Mouse (Mus musculus): ENCODE measurements at regions not wholly inside any gene's neighbourhood (a gene's known extent, or its start where the extent isn't known, plus 50 kb on each side); places are given as distances from the start of the nearest gene placed in this dataset.
A peak's percentile ranks its signal among the peaks of the same experiment; 100 is the strongest.

- no peaks in the 10 kb centered on the region for H3K9me3 ChIP-seq (ENCODE audit: control insufficient read depth, low read length)
- no peaks in the 10 kb centered on the region for H3K4me1 ChIP-seq (ENCODE audit: control insufficient read depth, insufficient read depth, low read length)
- WGBS: 15% methylated on average over 6 of the region's 6 CpGs
- H3K27ac ChIP-seq (ENCODE audit: low read depth, low read length): no peak overlapping the region
- H3K36me3 ChIP-seq (ENCODE audit: control insufficient read depth, insufficient read depth, low read length): no peaks in the 10 kb centered on the region
- no peak overlapping the region for H3K9ac ChIP-seq (ENCODE audit: low read depth, low read length)
- ATAC-seq (ENCODE audit: low FRiP score, low TSS enrichment): no peak; the same call in 1 of the 2 replicates
- H3K4me2 ChIP-seq (replicated peaks; ENCODE audit: low read depth, low read length): no peak overlapping the region
- H3K4me3 ChIP-seq (ENCODE audit: low read length): no peak overlapping the region
- no peaks in the 10 kb centered on the region for H3K27me3 ChIP-seq (ENCODE audit: control insufficient read depth, insufficient read depth, low read length)
These were observed 53.5 kb upstream of the Ralgapa2 start for GRCm38 (mm10) chr2:146565693-146566092.

GRCm38 (mm10) chr2:146568171-146568842 is 56.2 kb upstream of the Ralgapa2 start:
- H3K4me1 ChIP-seq (ENCODE audit: control insufficient read depth, insufficient read depth, low read length): no peaks in the 10 kb centered on the region
- H3K27me3 ChIP-seq (ENCODE audit: control insufficient read depth, insufficient read depth, low read length): no peaks in the 10 kb centered on the region
- H3K9me3 ChIP-seq (ENCODE audit: control insufficient read depth, low read length): no peaks in the 10 kb centered on the region
- ATAC-seq (ENCODE audit: low FRiP score, low TSS enrichment): peak; percentile 73
- 43% methylated on average over 11 of the region's 11 CpGs for WGBS
- H3K4me2 ChIP-seq (replicated peaks; ENCODE audit: low read depth, low read length): no peak overlapping the region
- no peak overlapping the region for H3K27ac ChIP-seq (ENCODE audit: low read depth, low read length)
- no peaks in the 10 kb centered on the region for H3K36me3 ChIP-seq (ENCODE audit: control insufficient read depth, insufficient read depth, low read length)
- no peak overlapping the region for H3K9ac ChIP-seq (ENCODE audit: low read depth, low read length)
- no peak overlapping the region for H3K4me3 ChIP-seq (ENCODE audit: low read length)

GRCm38 (mm10) chr2:146571036-146571435 is 58.9 kb upstream of the Ralgapa2 start:
- ATAC-seq (ENCODE audit: low FRiP score, low TSS enrichment): no peak
- peaks cover 7% of the 10 kb centered on the region; the same call in 1 of the 2 replicates for H3K4me1 ChIP-seq (ENCODE audit: control insufficient read depth, insufficient read depth, low read length)
- no peak overlapping the region for H3K4me3 ChIP-seq (ENCODE audit: low read length)
- H3K27me3 ChIP-seq (ENCODE audit: control insufficient read depth, insufficient read depth, low read length): no peaks in the 10 kb centered on the region
- no peak overlapping the region for H3K27ac ChIP-seq (ENCODE audit: low read depth, low read length)
- no peak overlapping the region for H3K9ac ChIP-seq (ENCODE audit: low read depth, low read length)
- H3K4me2 ChIP-seq (replicated peaks; ENCODE audit: low read depth, low read length): no peak overlapping the region
- 89% methylated on average over 11 of the region's 11 CpGs for WGBS
- H3K9me3 ChIP-seq (ENCODE audit: control insufficient read depth, low read length): no peaks in the 10 kb centered on the region
- no peaks in the 10 kb centered on the region for H3K36me3 ChIP-seq (ENCODE audit: control insufficient read depth, insufficient read depth, low read length)

DNA sequence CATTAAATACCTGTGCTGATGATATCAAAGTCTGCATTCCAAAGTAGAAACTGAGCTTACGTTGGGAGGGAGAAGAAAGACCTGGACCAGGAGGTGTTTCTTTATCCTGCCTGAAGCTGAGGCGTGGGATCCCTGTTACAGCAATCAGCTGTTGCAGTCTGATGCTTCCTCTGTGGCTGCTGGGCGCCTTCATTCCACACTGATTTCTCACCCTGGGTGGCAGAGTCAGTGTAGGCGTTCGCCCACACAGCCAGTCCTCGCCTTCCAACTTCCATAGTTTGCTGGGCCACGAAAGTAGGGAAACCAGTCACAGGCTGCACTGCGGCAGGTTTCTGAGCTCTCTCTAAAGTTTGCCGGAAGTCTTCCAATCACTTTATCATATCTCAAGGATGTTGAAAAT is 59.7 kb upstream of the Ralgapa2 start:
- Histone ChIP-seq H3K4me3 (ENCODE audit: low read length) (no peak overlapping the region), H3K9ac (ENCODE audit: low read depth, low read length) (no peak overlapping the region), H3K27me3 (ENCODE audit: control insufficient read depth, insufficient read depth, low read length) (no peaks in the 10 kb centered on the region), H3K4me1 (ENCODE audit: control insufficient read depth, insufficient read depth, low read length) (peaks cover 11% of the 10 kb centered on the region; the same call in 1 of the 2 replicates), H3K4me2 (replicated peaks; ENCODE audit: low read depth, low read length) (no peak overlapping the region), H3K27ac (ENCODE audit: low read depth, low read length) (no peak overlapping the region), H3K9me3 (ENCODE audit: control insufficient read depth, low read length) (no peaks in the 10 kb centered on the region), H3K36me3 (ENCODE audit: control insufficient read depth, insufficient read depth, low read length) (no peaks in the 10 kb centered on the region)
- no peak for ATAC-seq (ENCODE audit: low FRiP score, low TSS enrichment)
- WGBS: 87% methylated on average over 9 of the region's 9 CpGs

GRCm38 (mm10) chr2:146575610-146576297 is 63.6 kb upstream of the Ralgapa2 start:
- Histone ChIP-seq H3K9ac (ENCODE audit: low read depth, low read length) (no peak overlapping the region), H3K36me3 (ENCODE audit: control insufficient read depth, insufficient read depth, low read length) (no peaks in the 10 kb centered on the region), H3K27me3 (ENCODE audit: control insufficient read depth, insufficient read depth, low read length) (no peaks in the 10 kb centered on the region), H3K4me2 (replicated peaks; ENCODE audit: low read depth, low read length) (no peak overlapping the region), H3K4me1 (ENCODE audit: control insufficient read depth, insufficient read depth, low read length) (peaks cover 15% of the 10 kb centered on the region; the same call in 1 of the 2 replicates), H3K27ac (ENCODE audit: low read depth, low read length) (no peak overlapping the region), H3K4me3 (ENCODE audit: low read length) (no peak overlapping the region), H3K9me3 (ENCODE audit: control insufficient read depth, low read length) (no peaks in the 10 kb centered on the region)
- 53% methylated on average over 3 of the region's 3 CpGs for WGBS
- ATAC-seq (ENCODE audit: low FRiP score, low TSS enrichment): no peak

- Histone ChIP-seq H3K4me2 (replicated peaks; ENCODE audit: low read depth, low read length) (no peak overlapping the region), H3K27ac (ENCODE audit: low read depth, low read length) (no peak overlapping the region), H3K4me1 (ENCODE audit: control insufficient read depth, insufficient read depth, low read length) (peaks cover 15% of the 10 kb centered on the region; the same call in 1 of the 2 replicates), H3K9ac (ENCODE audit: low read depth, low read length) (no peak overlapping the region), H3K27me3 (ENCODE audit: control insufficient read depth, insufficient read depth, low read length) (no peaks in the 10 kb centered on the region), H3K4me3 (ENCODE audit: low read length) (no peak overlapping the region), H3K9me3 (ENCODE audit: control insufficient read depth, low read length) (no peaks in the 10 kb centered on the region), H3K36me3 (ENCODE audit: control insufficient read depth, insufficient read depth, low read length) (no peaks in the 10 kb centered on the region)
- ATAC-seq (ENCODE audit: low FRiP score, low TSS enrichment): no peak
- WGBS: 47% methylated on average over 4 of the region's 4 CpGs
These were observed 64.3 kb upstream of the Ralgapa2 start for GRCm38 (mm10) chr2:146576298-146576905.

- Histone ChIP-seq H3K27ac (ENCODE audit: low read depth, low read length) (no peak overlapping the region), H3K36me3 (ENCODE audit: control insufficient read depth, insufficient read depth, low read length) (no peaks in the 10 kb centered on the region), H3K4me2 (replicated peaks; ENCODE audit: low read depth, low read length) (no peak overlapping the region), H3K9ac (ENCODE audit: low read depth, low read length) (no peak overlapping the region), H3K4me3 (ENCODE audit: low read length) (no peak overlapping the region), H3K27me3 (ENCODE audit: control insufficient read depth, insufficient read depth, low read length) (no peaks in the 10 kb centered on the region), H3K9me3 (ENCODE audit: control insufficient read depth, low read length) (no peaks in the 10 kb centered on the region), H3K4me1 (ENCODE audit: control insufficient read depth, insufficient read depth, low read length) (peaks cover 15% of the 10 kb centered on the region; the same call in 1 of the 2 replicates)
- WGBS: 23% methylated on average over 3 of the region's 3 CpGs
- no peak for ATAC-seq (ENCODE audit: low FRiP score, low TSS enrichment)
These were observed 65.0 kb upstream of the Ralgapa2 start for GRCm38 (mm10) chr2:146577096-146577495.

DNA sequence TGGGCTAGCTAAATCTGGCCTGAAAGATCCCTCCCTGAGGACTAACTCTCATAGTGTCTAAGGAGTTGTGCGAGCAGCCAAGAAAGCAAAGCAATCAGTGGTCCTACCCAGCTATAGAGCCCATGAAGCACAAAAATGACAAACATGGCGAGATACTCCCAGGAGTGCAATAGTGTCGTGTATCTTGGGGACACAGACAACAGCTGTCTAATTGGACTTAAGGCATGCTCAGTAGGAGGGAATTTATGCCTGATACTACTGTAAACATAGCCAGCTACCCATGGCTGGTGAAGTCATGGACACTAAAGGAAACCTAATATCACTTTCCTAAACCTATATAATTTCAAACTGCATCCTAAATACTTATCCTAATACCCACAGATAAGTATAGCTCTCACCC is 69.1 kb upstream of the Ralgapa2 start:
- Histone ChIP-seq H3K36me3 (ENCODE audit: control insufficient read depth, insufficient read depth, low read length) (no peaks in the 10 kb centered on the region), H3K27ac (ENCODE audit: low read depth, low read length) (no peak overlapping the region), H3K27me3 (ENCODE audit: control insufficient read depth, insufficient read depth, low read length) (no peaks in the 10 kb centered on the region), H3K4me2 (replicated peaks; ENCODE audit: low read depth, low read length) (no peak overlapping the region), H3K4me1 (ENCODE audit: control insufficient read depth, insufficient read depth, low read length) (peaks cover 6% of the 10 kb centered on the region; the same call in 1 of the 2 replicates), H3K9me3 (ENCODE audit: control insufficient read depth, low read length) (no peaks in the 10 kb centered on the region), H3K9ac (ENCODE audit: low read depth, low read length) (no peak overlapping the region), H3K4me3 (ENCODE audit: low read length) (no peak overlapping the region)
- WGBS: 72% methylated on average over 3 of the region's 3 CpGs
- ATAC-seq (ENCODE audit: low FRiP score, low TSS enrichment): no peak

- Histone ChIP-seq H3K27ac (ENCODE audit: low read depth, low read length) (no peak overlapping the region), H3K9ac (ENCODE audit: low read depth, low read length) (no peak overlapping the region), H3K4me1 (ENCODE audit: control insufficient read depth, insufficient read depth, low read length) (no peaks in the 10 kb centered on the region), H3K4me2 (replicated peaks; ENCODE audit: low read depth, low read length) (no peak overlapping the region), H3K36me3 (ENCODE audit: control insufficient read depth, insufficient read depth, low read length) (no peaks in the 10 kb centered on the region), H3K9me3 (ENCODE audit: control insufficient read depth, low read length) (no peaks in the 10 kb centered on the region), H3K4me3 (ENCODE audit: low read length) (no peak overlapping the region), H3K27me3 (ENCODE audit: control insufficient read depth, insufficient read depth, low read length) (no peaks in the 10 kb centered on the region)
- no peak for ATAC-seq (ENCODE audit: low FRiP score, low TSS enrichment)
These were observed 71.8 kb upstream of the Ralgapa2 start for GRCm38 (mm10) chr2:146583807-146584388.

Data from kidney, embryonic 14.5 days (tissue).